Comparison of ENCODE assay signal across 23 mouse cellular contexts in the genomic region with DNA sequence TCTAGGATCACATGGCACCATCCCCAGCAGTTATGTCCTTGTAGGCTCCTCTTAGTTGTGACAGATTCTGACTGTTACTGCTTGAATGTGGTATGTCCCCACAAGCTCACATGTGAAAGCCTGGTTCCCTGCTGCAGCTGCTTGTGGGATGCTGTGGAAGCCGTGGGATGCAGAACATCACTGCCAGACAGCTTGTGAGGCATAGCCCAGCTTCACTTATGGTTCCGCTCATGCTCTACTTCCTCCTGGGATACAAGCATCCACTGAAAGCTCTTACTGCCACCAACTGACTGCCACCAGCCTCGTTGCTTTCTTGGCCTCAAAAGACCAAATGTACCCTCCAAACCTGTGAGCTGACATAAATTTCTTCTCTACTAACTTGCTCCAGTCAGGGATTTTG.
DNase-seq lines count a peak whose midpoint lies in the region; ATAC-seq and TF ChIP-seq lines count a peak whose summit lies in the region.
"Had no signal": no experiment of that assay in that cellular context is flagged by ENCODE, and none has a peak within 500 bp of the region (broad histone marks: within the 10 kb centered on the region; RNA-seq: fewer than 3 reads in every experiment).

No protein-coding gene starts in this region.

- no peak overlapping the region for H3K27ac ChIP-seq in heart, embryonic 12.5 days (ENCODE audit: poor library complexity, severe bottlenecking)
- peak overlapping the region; percentile 12; the same call in 1 of the 2 replicates for H3K27ac ChIP-seq in limb, embryonic 13.5 days
- no peak overlapping the region for H3K27ac ChIP-seq in limb, embryonic 10.5 days
- H3K27ac ChIP-seq in cortical plate, adult 2 months (ENCODE audit: insufficient read depth, low read length), result no peak overlapping the region
- no peak overlapping the region for H3K27ac ChIP-seq in midbrain, postnatal 0 days (ENCODE audit: low read depth, low read length)
- H3K27ac ChIP-seq: embryonic facial prominence, embryonic 10.5 days; forebrain, embryonic 10.5 days; heart, embryonic 10.5 days; heart, embryonic 15.5 days; hindbrain, embryonic 10.5 days; hindbrain, embryonic 14.5 days; intestine, embryonic 15.5 days had no signal

- peaks cover 6% of the 10 kb centered on the region; the same call in 1 of the 2 replicates for H3K9me3 ChIP-seq in heart, embryonic 12.5 days (replicated peaks)
- 0 out of 2 replicates have a peak, but pooled peaks cover 4% of the 10 kb centered on the region for H3K9me3 ChIP-seq in limb, embryonic 13.5 days
- no peaks in the 10 kb centered on the region for H3K9me3 ChIP-seq in limb, embryonic 10.5 days (replicated peaks)
- H3K9me3 ChIP-seq in midbrain, postnatal 0 days (ENCODE audit: low read length), result no peaks in the 10 kb centered on the region
- H3K9me3 ChIP-seq: embryonic facial prominence, embryonic 10.5 days; forebrain, embryonic 10.5 days; heart, embryonic 10.5 days; heart, embryonic 15.5 days; hindbrain, embryonic 10.5 days; intestine, embryonic 15.5 days had no signal

- H3K27me3 ChIP-seq in heart, embryonic 12.5 days (replicated peaks), result no peaks in the 10 kb centered on the region
- H3K27me3 ChIP-seq in limb, embryonic 13.5 days, result no peaks in the 10 kb centered on the region
- H3K27me3 ChIP-seq in limb, embryonic 10.5 days (ENCODE audit: low read depth, poor library complexity, severe bottlenecking), result no peaks in the 10 kb centered on the region
- no peaks in the 10 kb centered on the region for H3K27me3 ChIP-seq in midbrain, postnatal 0 days (ENCODE audit: insufficient read depth, low read length)
- H3K27me3 ChIP-seq: heart, embryonic 15.5 days; intestine, embryonic 15.5 days had no signal

- WGBS in heart, embryonic 12.5 days, result 82% methylated on average over 3 of the region's 3 CpGs
- WGBS in limb, embryonic 13.5 days, result 84% methylated on average over 3 of the region's 3 CpGs
- 90% methylated on average over 3 of the region's 3 CpGs for WGBS in limb, embryonic 10.5 days
- 93% methylated on average over 3 of the region's 3 CpGs for WGBS in midbrain, postnatal 0 days

- no peaks in the 10 kb centered on the region for H3K4me1 ChIP-seq in heart, embryonic 12.5 days (replicated peaks)
- peaks cover 16% of the 10 kb centered on the region for H3K4me1 ChIP-seq in limb, embryonic 13.5 days
- peaks cover 2% of the 10 kb centered on the region; the same call in 1 of the 2 replicates for H3K4me1 ChIP-seq in limb, embryonic 10.5 days
- peaks cover 3% of the 10 kb centered on the region for H3K4me1 ChIP-seq in cortical plate, adult 2 months (ENCODE audit: control insufficient read depth, insufficient read depth, low read length)
- no peaks in the 10 kb centered on the region for H3K4me1 ChIP-seq in midbrain, postnatal 0 days (ENCODE audit: insufficient read depth, low read length)

- ATAC-seq in heart, embryonic 12.5 days (ENCODE audit: insufficient number of reproducible peaks, low FRiP score), result no peak
- no peak for ATAC-seq in limb, embryonic 13.5 days (ENCODE audit: low FRiP score, low read depth)
- no peak for ATAC-seq in erythroblast, adult 5-6 weeks (replicated peaks; ENCODE audit: low FRiP score, poor library complexity, severe bottlenecking)
- no peak for ATAC-seq in midbrain, postnatal 0 days (ENCODE audit: low FRiP score)
- ATAC-seq: forebrain, embryonic 14.5 days; intestine, embryonic 15.5 days had no signal

- no peaks in the 10 kb centered on the region for H3K36me3 ChIP-seq in heart, embryonic 12.5 days
- H3K36me3 ChIP-seq in limb, embryonic 13.5 days, result no peaks in the 10 kb centered on the region
- no peaks in the 10 kb centered on the region for H3K36me3 ChIP-seq in limb, embryonic 10.5 days
- no peaks in the 10 kb centered on the region for H3K36me3 ChIP-seq in midbrain, postnatal 0 days (ENCODE audit: insufficient read depth, low read length)
- H3K36me3 ChIP-seq: embryonic facial prominence, embryonic 10.5 days; forebrain, embryonic 10.5 days; heart, embryonic 10.5 days; heart, embryonic 15.5 days; hindbrain, embryonic 10.5 days; intestine, embryonic 15.5 days had no signal

- peak; percentile 55 for DNase-seq in heart, adult 11 months
- no peak for DNase-seq in limb, embryonic 10.5 days (ENCODE audit: low spot score)
- no peak for DNase-seq in midbrain, postnatal 0 days (ENCODE audit: low spot score)
- DNase-seq: adrenal gland, adult 8-10 months; adrenal gland, postnatal 36 days; cerebellum, adult 18-20 months; cerebellum, adult 9-11 months; cerebellum, postnatal 36 days; gastrocnemius, postnatal 14 days; heart, postnatal 14 days had no signal

- no peak for TF ChIP-seq POLR2A in cortical plate, adult 2 months (IDR thresholded peaks at IDR 0.05; ENCODE audit: extremely low read depth, insufficient read depth, low read length)

- peak; percentile 19; the same call in 1 of the 2 replicates for TF ChIP-seq CTCF in cortical plate, adult 2 months (IDR thresholded peaks at IDR 0.05; ENCODE audit: extremely low read depth, insufficient read depth, low read length)
- no peak for TF ChIP-seq CTCF in midbrain, postnatal 0 days (IDR thresholded peaks at IDR 0.05)

- no peak overlapping the region for H3K4me3 ChIP-seq in heart, embryonic 12.5 days
- H3K4me3 ChIP-seq in limb, embryonic 13.5 days, result no peak overlapping the region
- no peak overlapping the region for H3K4me3 ChIP-seq in limb, embryonic 10.5 days
- H3K4me3 ChIP-seq in cortical plate, adult 2 months (ENCODE audit: insufficient read depth, low read length), result no peak overlapping the region
- no peak overlapping the region for H3K4me3 ChIP-seq in midbrain, postnatal 0 days (ENCODE audit: low read depth, low read length)
- H3K4me3 ChIP-seq: embryonic facial prominence, embryonic 10.5 days; erythroblast, embryonic 14.5 days; forebrain, embryonic 10.5 days; heart, embryonic 10.5 days; heart, embryonic 15.5 days; hindbrain, embryonic 10.5 days; intestine, embryonic 15.5 days had no signal

- H3K4me2 ChIP-seq in heart, embryonic 12.5 days, result no peak overlapping the region
- H3K4me2 ChIP-seq in limb, embryonic 13.5 days (replicated peaks), result no peak overlapping the region
- no peak overlapping the region for H3K4me2 ChIP-seq in midbrain, postnatal 0 days (ENCODE audit: low read depth, low read length, poor library complexity, severe bottlenecking)
- H3K4me2 ChIP-seq: heart, embryonic 15.5 days; hindbrain, embryonic 14.5 days; intestine, embryonic 15.5 days had no signal

- no peak overlapping the region for H3K9ac ChIP-seq in heart, embryonic 12.5 days
- no peak overlapping the region for H3K9ac ChIP-seq in limb, embryonic 13.5 days
- H3K9ac ChIP-seq in midbrain, postnatal 0 days (replicated peaks; ENCODE audit: low read length, poor library complexity, severe bottlenecking), result no peak overlapping the region
- H3K9ac ChIP-seq: heart, embryonic 15.5 days; hindbrain, embryonic 14.5 days; intestine, embryonic 15.5 days had no signal
